Mouse (Mus musculus): Measurements from ENCODE around the gene Ccdc85c. TPM values are rescaled to one million over a fixed set of nuclear protein-coding genes. Genes with fewer than 3 reads are reported as not detected.
A peak's percentile ranks its signal among the peaks of the same experiment; 100 is the strongest.

Gene Ccdc85c
- polyA plus RNA-seq, 1 experiment: 100 TPM

DNA sequence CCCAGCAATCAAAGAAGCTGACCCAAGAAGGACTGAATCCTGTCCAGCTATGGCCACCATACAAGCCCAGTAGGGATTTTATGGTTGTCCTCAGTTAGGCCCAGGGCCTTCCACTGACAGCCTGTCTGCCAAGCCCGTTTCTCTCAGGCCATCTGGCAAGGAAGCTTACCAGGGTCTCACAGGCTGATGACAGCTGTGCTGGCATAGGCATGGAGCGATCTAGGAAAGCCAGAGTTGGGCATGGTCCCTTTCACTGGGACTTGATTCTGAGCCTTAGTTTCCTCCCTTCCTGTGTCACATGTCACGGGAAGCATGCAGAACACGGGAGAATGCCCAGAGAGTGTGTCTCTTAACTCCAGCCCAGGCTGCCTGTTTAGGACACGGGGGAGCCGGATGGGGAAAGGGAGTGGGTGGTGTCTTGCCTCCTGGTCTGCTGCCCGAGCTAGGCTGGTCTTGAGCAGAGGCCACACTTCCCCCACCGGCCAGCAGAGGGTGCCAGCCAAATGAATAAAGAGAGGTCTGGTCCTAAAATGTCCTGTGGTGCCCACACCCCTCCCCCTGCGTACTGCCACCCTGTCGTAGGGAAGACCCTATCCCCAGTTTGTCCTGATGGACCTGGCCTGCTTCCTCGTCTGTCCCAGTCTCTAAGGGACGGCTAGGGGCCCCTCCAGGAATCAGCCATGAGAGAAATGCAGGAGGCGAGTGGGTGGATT is 66.3 kb downstream of the Ccdc85c start:
- Histone ChIP-seq H3K27me3 (ENCODE audit: control insufficient read depth, insufficient read depth, low read length) (no peaks in the 10 kb centered on the region), H3K4me1 (ENCODE audit: control insufficient read depth, insufficient read depth, insufficient read length, low read length) (peaks cover 9% of the 10 kb centered on the region), H3K36me3 (ENCODE audit: control insufficient read depth, insufficient read depth, low read length) (peaks cover 26% of the 10 kb centered on the region), H3K27ac (ENCODE audit: insufficient read depth, low read depth, low read length) (no peak overlapping the region), H3K4me3 (ENCODE audit: low read depth, low read length) (no peak overlapping the region)
- 35% methylated on average over 13 of the region's 13 CpGs for WGBS
- TF ChIP-seq POLR2A (IDR thresholded peaks at IDR 0.05; ENCODE audit: low read depth, low read length) (no peak), CTCF (IDR thresholded peaks at IDR 0.05; ENCODE audit: extremely low read depth, insufficient read length, insufficient replicate concordance, low read depth, low read length) (peak; percentile 74)

DNA sequence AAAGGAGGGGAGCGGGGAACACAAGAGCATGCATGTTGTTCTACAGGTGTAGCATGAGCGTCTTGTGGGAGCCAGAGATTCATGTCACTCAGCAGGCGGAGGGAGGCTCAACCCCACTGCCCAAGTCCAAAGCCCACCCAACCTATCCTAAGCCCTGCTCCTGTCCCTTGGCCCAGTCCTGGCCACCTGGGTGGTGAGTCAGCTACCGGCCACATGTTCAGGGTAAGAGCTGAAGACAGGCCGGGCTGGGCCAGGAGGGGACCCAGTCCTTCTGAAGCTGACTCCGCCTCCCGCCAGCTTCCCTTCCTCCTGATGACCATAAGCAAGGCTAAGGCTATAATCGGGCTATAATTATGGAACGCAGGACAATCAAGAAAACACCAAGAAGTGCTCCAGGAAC is 67.0 kb downstream of the Ccdc85c start:
- TF ChIP-seq POLR2A (IDR thresholded peaks at IDR 0.05; ENCODE audit: low read depth, low read length): no peak
- no peak for TF ChIP-seq CTCF (IDR thresholded peaks at IDR 0.05; ENCODE audit: extremely low read depth, insufficient read length, insufficient replicate concordance, low read depth, low read length)
- Histone ChIP-seq H3K4me3 (ENCODE audit: low read depth, low read length) (no peak overlapping the region), H3K36me3 (ENCODE audit: control insufficient read depth, insufficient read depth, low read length) (peaks cover 30% of the 10 kb centered on the region), H3K27ac (ENCODE audit: insufficient read depth, low read depth, low read length) (no peak overlapping the region), H3K27me3 (ENCODE audit: control insufficient read depth, insufficient read depth, low read length) (no peaks in the 10 kb centered on the region), H3K4me1 (ENCODE audit: control insufficient read depth, insufficient read depth, insufficient read length, low read length) (peaks cover 9% of the 10 kb centered on the region)
- 89% methylated on average over 9 of the region's 9 CpGs for WGBS

DNA sequence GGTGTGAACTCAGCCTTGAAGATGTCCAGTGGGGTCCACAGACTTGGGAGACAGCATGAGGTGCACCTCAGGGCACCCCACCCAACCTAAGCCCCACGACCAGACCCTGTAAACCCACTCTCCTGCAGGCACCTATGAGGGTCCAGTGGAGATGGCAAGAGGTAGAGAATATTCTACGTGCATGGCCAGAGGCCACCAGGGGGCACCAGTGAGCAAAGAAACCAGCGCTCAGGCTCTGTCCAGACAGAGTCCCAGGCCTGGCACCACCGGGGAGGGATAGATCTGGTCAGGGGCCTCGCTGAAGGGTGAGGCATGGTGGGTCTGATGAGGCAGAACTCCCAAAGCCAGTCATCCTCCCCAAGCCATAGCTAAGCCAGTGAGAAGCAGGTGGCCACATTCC is 68.6 kb downstream of the Ccdc85c start:
- Histone ChIP-seq H3K27me3 (ENCODE audit: control insufficient read depth, insufficient read depth, low read length) (no peaks in the 10 kb centered on the region), H3K27ac (ENCODE audit: insufficient read depth, low read depth, low read length) (no peak overlapping the region), H3K36me3 (ENCODE audit: control insufficient read depth, insufficient read depth, low read length) (peaks cover 42% of the 10 kb centered on the region), H3K4me3 (ENCODE audit: low read depth, low read length) (no peak overlapping the region), H3K4me1 (ENCODE audit: control insufficient read depth, insufficient read depth, insufficient read length, low read length) (peaks cover 9% of the 10 kb centered on the region)
- WGBS: 11% methylated on average over 5 of the region's 5 CpGs
- TF ChIP-seq CTCF (IDR thresholded peaks at IDR 0.05; ENCODE audit: extremely low read depth, insufficient read length, insufficient replicate concordance, low read depth, low read length) (peak; percentile 84; the same call in 1 of the 2 replicates), POLR2A (IDR thresholded peaks at IDR 0.05; ENCODE audit: low read depth, low read length) (no peak)

DNA sequence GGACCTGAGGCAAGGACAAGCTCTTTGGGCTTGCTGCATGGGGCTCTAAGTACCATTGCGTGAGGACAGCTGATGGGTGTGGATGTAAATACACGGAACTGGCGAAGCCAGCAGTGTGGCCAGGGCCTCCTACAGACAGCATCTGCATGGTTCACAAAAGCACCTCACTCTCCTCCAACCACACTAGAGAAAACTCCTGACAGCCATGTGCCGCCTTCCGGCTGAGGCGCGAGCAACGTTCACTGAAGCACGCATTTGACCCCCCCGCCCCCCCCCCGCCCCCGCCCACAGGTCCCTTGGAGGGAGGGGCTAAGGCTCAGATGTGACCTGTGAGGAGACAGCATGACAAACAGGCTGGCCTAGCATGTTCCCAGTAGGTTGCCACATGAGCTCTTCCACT is 70.2 kb downstream of the Ccdc85c start:
- 80% methylated on average over 12 of the region's 12 CpGs for WGBS
- Histone ChIP-seq H3K27me3 (ENCODE audit: control insufficient read depth, insufficient read depth, low read length) (no peaks in the 10 kb centered on the region), H3K4me3 (ENCODE audit: low read depth, low read length) (no peak overlapping the region), H3K27ac (ENCODE audit: insufficient read depth, low read depth, low read length) (no peak overlapping the region), H3K36me3 (ENCODE audit: control insufficient read depth, insufficient read depth, low read length) (peaks cover 56% of the 10 kb centered on the region), H3K4me1 (ENCODE audit: control insufficient read depth, insufficient read depth, insufficient read length, low read length) (peaks cover 7% of the 10 kb centered on the region)
- no peak for TF ChIP-seq CTCF (IDR thresholded peaks at IDR 0.05; ENCODE audit: extremely low read depth, insufficient read length, insufficient replicate concordance, low read depth, low read length)
- TF ChIP-seq POLR2A (IDR thresholded peaks at IDR 0.05; ENCODE audit: low read depth, low read length): no peak

DNA sequence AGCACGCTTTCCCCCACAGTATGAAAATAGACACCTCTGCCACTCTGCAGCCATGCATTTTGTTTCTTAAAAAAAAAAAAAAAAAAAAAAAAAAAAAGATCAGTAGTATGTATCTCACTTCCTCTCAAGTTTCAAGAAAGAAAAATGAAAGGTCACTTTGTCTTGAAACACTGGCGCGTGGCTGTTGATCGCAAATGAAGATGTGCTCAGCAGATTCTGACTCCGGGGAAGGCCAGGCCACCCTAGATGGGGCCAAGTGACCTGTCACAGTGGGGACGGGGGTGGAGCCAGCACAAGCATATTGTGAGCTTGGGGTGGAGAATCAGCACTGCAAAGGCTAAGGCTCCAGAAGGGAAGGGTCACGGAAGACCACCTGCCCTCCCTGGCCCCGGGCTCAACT is 71.3 kb downstream of the Ccdc85c start:
- Histone ChIP-seq H3K36me3 (ENCODE audit: control insufficient read depth, insufficient read depth, low read length) (peaks cover 66% of the 10 kb centered on the region), H3K27ac (ENCODE audit: insufficient read depth, low read depth, low read length) (no peak overlapping the region), H3K27me3 (ENCODE audit: control insufficient read depth, insufficient read depth, low read length) (no peaks in the 10 kb centered on the region), H3K4me3 (ENCODE audit: low read depth, low read length) (no peak overlapping the region), H3K4me1 (ENCODE audit: control insufficient read depth, insufficient read depth, insufficient read length, low read length) (no peaks in the 10 kb centered on the region)
- 75% methylated on average over 8 of the region's 8 CpGs for WGBS
- no peak for TF ChIP-seq CTCF (IDR thresholded peaks at IDR 0.05; ENCODE audit: extremely low read depth, insufficient read length, insufficient replicate concordance, low read depth, low read length)

DNA sequence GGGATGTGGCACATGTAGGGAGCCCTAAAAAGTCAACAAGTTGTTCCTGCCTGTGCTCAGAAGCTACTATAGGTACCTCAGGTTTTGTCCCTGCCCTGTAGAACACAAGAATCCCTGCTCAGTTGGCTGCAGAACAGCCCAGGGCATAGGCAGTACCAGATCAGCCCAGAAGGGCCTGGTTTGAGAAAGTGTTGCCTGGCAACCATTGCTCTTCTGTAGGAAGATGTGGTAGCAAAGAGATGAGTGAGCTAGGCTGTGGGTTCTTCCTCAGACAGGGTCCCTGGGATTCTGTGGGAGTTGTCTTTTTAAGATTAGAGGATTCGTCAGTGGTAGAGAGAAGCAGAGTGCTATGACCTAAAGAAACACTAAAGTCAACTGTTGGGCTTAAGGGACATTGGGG is 75.1 kb downstream of the Ccdc85c start:
- Histone ChIP-seq H3K27ac (ENCODE audit: insufficient read depth, low read depth, low read length) (no peak overlapping the region), H3K4me3 (ENCODE audit: low read depth, low read length) (no peak overlapping the region), H3K36me3 (ENCODE audit: control insufficient read depth, insufficient read depth, low read length) (peaks cover 80% of the 10 kb centered on the region), H3K27me3 (ENCODE audit: control insufficient read depth, insufficient read depth, low read length) (no peaks in the 10 kb centered on the region), H3K4me1 (ENCODE audit: control insufficient read depth, insufficient read depth, insufficient read length, low read length) (no peaks in the 10 kb centered on the region)
- no peak for TF ChIP-seq CTCF (IDR thresholded peaks at IDR 0.05; ENCODE audit: extremely low read depth, insufficient read length, insufficient replicate concordance, low read depth, low read length)
- no peak for TF ChIP-seq POLR2A (IDR thresholded peaks at IDR 0.05; ENCODE audit: low read depth, low read length)
- WGBS: 92% methylated on average over 1 of the region's 1 CpGs

DNA sequence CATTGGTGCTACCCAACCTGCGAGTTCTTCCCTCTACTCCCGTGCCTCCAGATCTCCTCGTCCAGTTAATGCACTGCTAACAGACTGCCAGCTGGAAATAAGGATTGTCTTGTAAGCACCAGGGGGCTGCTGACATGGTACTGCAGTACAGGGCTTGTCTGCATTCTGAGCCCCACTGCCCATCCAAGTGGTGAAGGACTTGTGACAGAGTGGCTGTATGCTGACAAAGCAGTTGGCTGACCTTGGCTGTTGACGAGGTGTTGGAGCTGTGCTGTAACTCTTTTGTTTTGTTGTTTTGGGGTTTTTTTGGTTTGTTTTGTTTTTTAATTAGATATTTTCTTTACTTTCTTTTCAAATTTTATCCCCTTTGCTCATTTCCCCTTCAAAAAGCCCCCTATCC is 76.8 kb downstream of the Ccdc85c start:
- peaks cover 82% of the 10 kb centered on the region for H3K36me3 ChIP-seq (ENCODE audit: control insufficient read depth, insufficient read depth, low read length)
- H3K27ac ChIP-seq (ENCODE audit: insufficient read depth, low read depth, low read length): no peak overlapping the region
- no peak overlapping the region for H3K4me3 ChIP-seq (ENCODE audit: low read depth, low read length)
- 88% methylated on average over 4 of the region's 4 CpGs for WGBS
- no peaks in the 10 kb centered on the region for H3K4me1 ChIP-seq (ENCODE audit: control insufficient read depth, insufficient read depth, insufficient read length, low read length)
- TF ChIP-seq CTCF (IDR thresholded peaks at IDR 0.05; ENCODE audit: extremely low read depth, insufficient read length, insufficient replicate concordance, low read depth, low read length) (no peak), POLR2A (IDR thresholded peaks at IDR 0.05; ENCODE audit: low read depth, low read length) (no peak)
- no peaks in the 10 kb centered on the region for H3K27me3 ChIP-seq (ENCODE audit: control insufficient read depth, insufficient read depth, low read length)
